Mouse (Mus musculus) right cerebral cortex, postnatal 25 days (tissue): ENCODE measurements around the gene Arl1.
"Not testable (repeated sequence)": the region's sequence is repeated elsewhere in the genome, so short reads cannot be mapped to it uniquely, and the experiment has no call there.

Experiments
- DNase-seq: peaks from one replicate; pipeline ENCODE4 v3.0.0; 2022

The Arl1 gene

DNA sequence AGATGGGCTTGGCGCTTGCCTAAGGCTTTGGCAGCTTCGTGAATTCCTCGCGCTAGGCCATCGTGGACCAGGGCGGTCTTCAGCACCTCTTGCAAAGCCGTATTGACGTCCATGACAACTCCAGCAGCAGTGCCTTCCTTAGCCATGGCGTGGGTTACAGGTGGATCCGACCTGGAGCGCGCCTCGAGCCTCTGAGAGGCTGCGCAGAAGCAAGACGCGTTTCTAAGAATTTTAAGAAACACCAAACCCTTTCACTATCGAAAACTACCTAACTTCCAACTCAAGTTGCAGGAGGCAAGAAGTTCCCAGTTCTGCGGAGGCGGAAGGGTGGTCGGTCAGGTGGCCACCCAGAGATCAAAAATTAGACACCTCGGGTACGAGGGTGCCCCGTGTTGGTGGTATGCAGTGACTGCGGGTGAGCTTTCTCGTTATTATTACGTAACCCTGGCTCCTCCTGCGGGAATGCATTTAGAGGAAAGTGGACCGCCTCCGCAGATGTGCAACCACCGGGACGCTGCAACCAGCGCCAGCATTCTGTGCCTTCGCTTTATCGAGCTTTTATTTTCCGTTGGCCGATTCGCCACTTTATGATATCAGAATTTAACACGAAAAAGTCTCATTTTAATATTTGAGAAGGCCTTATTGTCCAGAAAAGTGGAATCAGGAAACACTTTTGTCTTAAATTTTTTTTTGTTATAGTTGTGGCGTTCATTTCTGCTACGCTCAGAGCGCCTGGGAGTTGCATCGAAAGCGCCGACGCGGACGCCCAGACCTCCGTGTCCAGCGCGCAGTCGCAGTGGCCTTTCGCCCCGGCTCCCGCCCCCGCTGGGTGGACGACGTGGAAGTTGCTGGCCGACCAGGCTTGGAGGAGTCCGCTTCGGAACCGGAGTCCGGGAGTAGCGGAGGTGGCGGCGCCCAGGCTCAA is at the start of gene Arl1:
Gene Arl1 (plus strand): TSS at position 288 of the 925 bp plus-strand sequence.
- peak; percentile 92 for DNase-seq

DNA sequence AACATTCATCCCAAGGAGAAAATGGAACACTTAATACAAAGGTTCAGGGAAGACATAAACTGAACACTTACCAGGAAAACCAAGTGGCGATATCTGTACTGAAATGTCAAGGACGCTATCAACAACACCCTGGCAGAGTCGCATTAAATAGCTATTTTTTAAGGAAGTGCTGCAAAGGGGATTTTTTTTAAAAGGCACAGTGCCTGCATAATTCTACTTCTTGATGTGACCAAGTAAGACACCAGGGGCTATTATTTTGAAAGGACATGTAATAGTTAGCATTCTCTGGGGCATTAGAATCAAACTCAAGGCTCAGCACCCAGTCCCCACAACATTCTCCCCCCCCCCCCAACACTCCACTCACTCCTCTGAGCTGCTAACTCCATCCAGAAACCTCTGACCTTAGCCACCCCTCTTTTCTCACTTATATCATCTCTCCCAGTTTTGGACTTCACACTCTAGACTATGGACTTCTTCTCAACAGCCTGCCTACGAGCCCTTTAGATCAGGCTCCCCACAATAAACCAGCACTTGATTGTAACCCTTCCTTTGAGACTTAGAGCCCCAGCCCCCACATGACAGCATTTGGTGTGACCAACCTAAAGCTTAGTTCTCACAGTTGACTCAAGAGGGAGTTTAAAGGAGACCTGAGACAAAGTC is 47.6 kb upstream of the Arl1 start:
- DNase-seq, result no peak

DNA sequence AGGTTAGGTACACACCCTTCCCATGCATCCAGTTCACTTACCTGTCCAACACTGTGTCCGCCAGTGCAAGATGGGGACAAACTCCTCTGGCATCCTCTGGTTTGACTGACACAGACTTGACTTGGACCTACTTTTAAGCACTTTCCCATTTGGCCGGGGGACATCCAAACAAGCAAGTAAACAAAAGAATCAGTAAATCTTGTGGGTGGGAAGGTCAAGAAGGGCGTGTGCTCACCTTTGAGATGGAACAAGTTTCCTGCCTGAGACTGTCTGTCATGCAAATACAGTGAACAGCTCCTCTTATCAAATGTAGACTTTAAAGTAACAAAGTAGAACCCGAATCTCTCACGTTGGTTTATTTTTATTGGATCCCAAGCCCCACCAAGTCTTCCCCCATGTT is 45.7 kb upstream of the Arl1 start, which contains the start of gene Spic:
Gene Spic (minus strand): TSS at position 91 of the 400 bp plus-strand sequence.
- DNase-seq, result no peak

DNA sequence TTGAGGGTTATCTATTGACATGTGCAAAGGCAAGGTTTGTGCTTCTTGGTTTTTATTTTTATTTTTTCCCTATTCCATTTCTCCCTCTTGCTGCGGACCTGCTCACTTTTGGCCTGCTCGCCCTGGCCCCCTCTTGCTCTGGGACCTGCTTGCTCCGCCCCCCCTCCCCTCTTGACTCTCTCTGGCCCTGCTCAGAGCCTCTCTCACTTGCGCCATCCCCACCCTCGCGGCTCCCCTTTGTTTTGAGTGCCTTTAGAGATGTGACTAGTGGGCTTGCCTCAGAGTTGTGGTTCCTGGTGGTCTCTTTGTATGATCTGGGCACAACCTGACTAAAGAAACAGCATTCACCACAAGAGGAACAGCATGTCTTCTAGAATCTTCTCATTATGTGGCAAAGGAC is 29.7 kb upstream of the Arl1 start:
- no peak for DNase-seq

DNA sequence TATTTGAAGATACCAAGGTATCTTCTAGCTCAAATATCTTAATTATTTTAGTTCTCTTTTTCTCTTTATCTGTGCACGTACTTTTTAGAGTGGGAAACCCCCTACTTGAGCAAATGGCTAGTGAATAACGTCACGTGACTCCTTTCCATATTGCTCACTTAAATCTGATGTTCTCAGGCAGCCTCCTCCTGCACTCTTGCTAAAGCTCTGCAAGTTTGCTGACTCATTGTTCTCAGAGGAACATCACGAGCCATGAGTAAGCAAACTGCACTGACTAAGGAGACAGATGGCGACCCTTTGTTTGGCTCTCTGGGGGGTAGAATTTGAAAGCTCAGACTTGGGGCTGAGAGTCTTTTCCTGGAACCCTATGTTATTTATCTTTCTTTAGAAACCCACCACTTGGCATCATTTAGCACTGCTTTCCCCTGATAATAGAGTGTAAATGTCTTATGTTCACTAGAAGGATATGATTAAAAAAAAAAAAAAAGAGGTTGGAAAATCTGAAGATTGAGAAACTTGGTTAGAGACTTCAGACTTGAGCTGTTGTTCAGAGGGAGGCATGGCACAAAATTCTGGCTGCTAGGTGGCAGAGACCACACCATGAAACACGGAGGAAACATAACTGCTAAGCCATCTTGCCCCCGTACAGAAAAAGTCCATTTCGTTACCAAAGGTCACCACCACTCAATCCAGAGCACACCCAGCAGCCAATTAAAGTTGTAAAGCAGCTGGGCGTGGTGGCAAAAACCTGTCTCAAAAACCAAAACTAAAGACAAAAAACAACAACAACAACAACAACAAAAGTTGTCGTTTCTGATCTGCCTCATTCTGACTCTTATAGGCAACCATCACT is 21.8 kb upstream of the Arl1 start:
- DNase-seq, result peak; percentile 48

DNA sequence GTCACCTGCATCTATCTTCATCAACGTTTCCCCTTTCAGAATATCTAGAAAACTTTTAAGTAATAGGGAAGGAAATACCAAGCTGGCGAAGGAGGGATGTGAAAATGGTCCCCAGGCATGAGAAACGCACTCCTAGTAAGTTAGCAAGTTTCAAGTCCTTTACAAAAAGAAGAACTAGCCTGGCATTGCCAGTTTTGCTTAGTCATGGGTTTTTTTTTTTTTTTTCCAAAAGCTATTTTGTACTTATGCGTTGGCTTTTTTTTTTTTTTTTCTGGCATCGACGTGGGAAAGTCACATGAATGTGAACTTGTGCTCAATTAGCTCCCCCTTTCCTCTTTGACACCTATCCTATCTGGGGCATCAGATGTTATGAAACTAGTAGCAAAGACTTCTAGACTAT is 18.3 kb upstream of the Arl1 start:
- no peak for DNase-seq

DNA sequence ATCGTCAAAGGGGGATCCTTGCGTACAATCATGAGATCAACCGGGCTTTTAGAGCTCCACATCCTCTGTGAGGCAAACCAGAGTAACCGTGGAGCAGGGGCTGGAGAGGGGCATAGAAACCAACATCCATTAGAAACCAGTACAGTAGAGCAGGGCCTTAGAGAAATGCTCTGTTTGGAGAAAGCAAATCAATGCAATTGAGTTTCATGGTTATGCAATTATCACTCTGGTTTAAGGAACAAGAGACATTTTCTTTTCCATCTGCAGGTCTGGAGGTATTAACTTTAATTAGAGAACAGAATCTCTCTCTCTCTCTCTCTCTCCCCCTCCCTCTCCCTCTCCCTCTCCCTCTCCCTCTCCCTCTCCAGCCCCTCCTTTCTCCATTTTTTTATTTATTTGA is 15.9 kb upstream of the Arl1 start:
- DNase-seq, result no peak

DNA sequence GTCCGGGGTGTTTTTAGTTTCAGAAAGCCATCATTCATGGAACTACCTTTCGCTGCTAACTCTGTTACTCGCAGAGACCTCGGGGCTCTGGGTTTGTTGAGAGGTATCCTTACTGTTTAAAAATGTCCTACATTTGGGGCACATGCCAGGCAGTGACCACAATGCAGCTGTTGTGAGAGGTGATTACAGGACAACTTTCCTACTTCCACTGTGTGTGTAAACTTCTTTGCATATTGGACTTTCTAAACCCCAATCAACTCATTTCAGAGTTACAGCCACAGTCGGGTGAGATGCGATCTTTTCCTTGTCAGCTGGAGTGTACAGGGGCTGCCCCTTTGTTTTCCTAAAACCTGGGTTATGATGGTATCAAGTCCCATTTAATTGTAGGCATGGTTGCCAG is 15.0 kb upstream of the Arl1 start:
- DNase-seq, result no peak

DNA sequence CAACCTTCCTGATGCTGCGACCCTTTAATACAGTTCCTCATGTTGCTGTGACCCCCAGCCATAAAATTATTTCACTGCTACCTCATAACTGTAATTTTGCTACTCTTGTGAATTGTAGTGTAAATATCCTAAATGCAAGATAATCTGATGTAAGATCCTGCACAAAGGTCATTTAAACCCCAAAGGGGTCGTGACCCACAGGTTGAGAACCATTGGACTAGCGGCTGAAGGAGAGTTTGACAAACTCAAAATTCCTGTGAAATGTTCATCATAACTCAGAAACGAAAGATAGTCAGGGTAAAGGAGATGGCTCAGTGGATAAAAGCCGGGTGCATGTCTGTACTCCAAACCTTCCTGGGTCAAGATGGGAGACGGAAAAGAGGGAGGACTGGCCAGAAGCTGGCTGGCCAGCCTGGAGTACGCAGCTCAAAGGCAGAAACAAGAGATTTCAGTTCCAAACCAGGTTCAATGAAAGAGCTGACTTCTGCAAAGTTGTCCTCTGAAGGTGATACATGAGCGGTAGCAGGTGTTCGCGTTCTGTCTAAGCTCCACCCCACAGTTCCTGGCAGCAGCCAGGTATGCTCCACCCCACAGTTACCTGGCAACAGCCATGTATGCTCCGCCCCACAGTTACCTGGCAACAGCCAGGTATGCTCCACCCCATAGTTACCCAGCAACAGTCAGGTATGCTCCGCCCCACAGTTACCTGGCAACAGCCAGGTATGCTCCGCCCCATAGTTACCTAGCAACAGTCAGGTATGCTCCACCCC is 13.5 kb upstream of the Arl1 start:
- no peak for DNase-seq

DNA sequence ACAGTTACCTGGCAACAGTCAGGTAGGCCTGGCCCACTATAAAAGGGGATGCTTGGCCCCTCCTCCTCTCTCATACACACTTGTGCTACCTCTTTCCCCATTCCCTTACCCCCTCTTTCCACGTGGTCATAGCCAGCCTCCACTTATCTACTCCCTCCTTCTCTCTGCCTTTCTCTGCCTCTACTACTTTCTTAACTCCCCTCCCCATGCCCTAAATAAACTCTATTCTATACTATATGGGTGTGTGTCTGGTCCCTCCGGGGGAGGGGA is 13.0 kb upstream of the Arl1 start:
- no peak for DNase-seq

DNA sequence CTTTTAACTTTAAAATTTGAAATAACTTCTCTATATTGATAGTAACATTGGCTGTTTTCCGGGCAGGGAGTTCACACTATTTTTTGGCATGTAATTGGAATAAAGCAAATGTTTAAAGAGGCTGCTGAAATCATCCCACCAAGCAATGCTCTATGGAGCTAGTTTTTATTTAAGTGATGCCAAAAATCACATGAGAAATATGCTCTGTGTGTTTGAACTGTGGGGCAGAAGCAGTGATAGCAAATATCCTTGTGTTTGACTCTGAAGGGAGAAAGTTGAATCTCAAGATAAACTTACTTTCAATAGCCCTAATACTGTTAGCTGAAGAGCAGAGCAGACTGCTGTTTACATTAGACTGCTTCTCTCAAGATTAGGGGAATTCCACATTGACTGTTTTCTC is 11.0 kb upstream of the Arl1 start:
- no peak for DNase-seq

DNA sequence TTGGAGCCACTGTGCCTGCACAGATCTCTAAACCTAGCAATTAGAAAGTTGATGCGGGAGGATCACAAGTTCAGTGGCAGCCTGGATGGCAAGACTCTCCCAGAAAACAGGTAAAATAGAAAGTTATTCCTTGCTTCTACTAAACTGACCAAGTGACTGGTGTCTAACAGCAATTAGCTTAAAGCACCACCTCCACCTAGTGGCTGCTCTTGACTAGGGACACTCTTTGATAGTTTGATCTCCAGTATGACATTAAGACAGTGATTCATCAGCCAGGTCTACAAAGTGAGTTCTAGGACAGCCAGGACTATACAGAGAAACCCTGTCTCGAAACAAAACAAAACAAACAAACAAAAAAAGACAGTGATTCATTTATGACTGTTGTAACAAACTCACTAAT is 5.3 kb upstream of the Arl1 start:
- no peak for DNase-seq

DNA sequence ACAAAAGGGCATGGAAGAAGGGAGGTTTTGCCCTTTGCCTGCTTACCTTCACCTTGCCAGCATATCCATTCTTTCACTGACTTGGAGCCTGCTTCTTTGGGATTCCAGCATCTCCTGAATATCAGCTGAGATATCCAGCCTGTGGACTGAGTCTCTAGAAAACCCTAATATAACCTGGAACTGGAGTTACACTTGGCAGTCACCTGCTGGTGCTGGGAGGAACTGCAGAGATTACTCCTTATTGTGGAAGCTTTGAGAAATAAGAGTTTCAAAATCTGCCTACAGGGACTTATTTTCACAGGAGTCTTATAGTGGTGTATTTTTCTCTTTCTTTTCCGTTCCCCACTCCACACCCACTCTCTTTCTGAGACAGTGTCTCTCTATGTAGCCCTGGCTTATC is 3.5 kb upstream of the Arl1 start:
- peak; percentile 25 for DNase-seq

DNA sequence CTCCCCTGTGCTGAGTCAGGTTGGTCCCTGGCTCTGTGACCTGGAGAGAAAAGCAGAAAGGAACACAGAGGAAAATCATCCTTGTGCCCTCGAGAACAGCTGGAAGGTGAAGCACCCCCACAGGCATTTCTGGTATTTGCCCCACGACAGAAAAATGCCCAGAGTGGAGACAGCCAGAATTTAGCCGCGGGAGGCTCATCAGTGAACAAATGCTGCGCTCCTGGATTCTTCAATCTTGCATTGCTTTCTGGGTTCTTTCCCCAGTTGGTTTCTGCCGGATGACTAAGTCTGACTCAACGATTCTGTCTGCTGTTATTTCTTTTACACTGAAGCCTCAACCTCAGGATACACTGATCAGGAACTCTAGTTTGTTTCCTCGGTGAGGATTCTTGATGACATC is 2.5 kb upstream of the Arl1 start:
- DNase-seq, result no peak

DNA sequence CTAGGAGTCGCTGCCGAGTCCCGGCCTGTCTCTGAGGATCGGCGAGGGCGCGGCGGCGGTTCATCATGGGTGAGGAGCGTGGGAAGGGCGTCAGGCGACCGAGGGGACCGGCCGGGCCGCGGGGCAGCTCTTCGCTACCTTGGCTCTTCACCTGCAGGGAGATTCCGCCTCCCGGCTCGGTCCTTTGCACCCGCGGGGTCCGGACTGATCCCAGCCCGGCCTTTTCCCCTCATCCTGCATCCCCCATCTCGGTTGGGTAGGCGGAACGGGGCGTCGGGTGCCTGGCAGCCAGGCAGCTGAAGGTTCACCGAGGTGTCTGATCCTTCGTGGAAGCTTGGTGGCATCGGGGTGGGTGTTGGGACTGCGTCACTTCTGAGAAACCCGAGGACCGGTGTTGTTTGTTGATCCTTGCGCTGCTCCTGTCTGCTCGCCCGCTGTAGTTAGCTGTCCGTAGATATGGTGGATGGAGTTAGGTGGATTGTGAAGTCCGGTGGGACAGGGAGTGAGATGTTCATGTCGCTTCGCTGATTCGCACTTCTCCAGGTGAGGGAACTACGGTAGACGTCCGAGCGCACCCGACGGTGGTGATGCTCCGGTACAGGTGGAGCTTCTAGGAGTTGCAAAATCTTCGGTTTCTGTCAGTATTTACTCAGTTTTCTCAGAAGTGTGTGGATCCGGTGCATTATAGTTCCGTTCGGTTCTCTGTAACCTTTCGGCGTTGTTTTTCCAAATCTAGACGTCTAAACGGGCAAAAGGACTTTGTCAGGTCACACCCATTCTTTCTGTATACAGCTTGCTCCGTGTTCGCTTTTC is 1.0 kb downstream of the Arl1 start:
- no peak for DNase-seq

DNA sequence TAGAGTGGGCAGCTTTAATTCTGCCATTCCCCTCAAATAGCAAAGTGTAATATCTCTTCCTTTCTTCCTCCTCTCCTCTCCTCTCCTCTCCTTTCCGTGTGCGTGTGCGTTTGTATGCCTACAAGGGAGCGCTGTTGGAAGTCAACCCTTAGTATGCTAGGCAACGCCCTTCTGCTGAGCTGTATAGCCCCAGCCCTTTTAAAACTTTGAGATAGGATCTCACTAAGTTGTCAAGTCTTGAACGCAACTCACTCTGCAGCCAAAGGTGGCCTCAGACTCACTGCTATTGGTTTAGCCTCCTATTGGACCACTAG is 1.6 kb downstream of the Arl1 start:
- DNase-seq, result no peak

DNA sequence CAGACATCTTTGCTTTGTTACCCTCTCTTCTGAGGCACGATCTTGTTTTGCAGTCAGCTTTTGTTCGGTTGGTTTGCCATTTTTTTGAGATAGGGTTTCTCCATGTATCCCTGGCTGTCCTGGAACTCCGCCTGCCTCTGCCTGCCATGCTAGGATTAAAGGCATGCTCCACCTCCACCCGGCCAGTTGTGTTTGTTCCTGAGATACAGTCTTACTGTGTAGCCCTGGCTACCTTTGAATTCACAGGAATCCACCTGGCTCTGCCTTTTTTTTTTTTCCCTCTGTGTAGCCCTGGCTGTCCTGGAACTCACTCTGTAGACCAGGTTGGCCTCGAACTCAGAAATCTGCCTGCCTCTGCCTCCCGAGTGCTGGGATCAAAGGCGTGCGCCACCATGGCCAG is 8.4 kb downstream of the Arl1 start:
- not testable (repeated sequence) for DNase-seq

DNA sequence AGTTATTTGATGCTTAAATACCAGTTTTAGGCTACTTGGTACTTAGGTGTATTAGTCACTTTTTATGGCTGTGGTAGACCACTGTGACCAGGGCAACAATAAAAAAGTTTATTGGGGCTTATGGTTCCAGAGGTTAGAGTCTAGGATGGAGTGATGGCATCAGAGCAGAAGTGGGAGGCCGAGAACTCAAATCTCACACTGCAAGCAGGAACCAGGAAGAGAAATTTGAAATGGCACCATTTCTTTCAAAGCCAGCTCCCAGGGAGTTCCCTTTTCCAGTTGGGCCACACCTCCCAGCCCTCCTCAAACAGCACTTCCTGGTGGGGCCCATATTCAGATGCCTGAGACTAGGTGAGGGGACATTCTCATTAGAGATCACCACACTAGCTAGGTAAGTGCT is 9.2 kb downstream of the Arl1 start:
- no peak for DNase-seq

DNA sequence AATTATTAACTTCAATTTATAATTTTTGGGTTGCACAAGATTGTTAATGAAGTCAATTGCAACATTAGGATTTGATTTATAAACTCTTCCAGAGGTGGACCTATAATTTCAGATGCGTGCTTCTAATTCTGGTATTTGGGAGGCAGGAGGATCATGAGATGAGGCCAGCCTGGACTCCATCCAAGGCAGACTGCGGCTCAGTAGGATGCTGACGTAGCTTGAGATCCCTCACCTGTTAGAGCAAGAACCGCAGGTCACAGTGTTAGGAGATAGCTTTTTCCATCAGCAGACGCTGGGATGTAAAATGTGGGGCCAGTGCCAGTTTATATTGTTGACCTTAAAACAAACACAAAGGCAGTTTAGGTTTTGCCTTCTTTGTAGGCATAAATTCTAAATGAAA is 10.1 kb downstream of the Arl1 start:
- DNase-seq, result no peak

DNA sequence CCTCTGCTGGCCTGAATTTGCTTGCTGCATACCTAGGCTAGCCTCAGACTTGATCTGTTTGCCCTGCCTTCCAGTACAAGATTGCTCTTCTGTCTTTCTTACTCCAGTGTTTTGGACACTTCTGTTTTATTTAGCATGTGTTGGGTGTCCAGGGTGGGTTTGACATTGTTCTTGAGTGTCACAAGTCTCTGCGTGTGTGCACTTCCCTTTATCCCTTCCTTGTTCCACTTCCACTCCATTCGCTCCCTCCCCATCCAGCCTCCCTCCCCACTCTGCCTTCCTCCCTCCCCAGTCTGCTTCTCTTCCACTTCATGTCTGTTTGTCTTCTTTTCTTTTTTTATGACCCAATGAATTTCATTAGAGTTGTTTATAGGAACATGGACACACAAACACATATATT is 10.8 kb downstream of the Arl1 start:
- DNase-seq, result no peak

DNA sequence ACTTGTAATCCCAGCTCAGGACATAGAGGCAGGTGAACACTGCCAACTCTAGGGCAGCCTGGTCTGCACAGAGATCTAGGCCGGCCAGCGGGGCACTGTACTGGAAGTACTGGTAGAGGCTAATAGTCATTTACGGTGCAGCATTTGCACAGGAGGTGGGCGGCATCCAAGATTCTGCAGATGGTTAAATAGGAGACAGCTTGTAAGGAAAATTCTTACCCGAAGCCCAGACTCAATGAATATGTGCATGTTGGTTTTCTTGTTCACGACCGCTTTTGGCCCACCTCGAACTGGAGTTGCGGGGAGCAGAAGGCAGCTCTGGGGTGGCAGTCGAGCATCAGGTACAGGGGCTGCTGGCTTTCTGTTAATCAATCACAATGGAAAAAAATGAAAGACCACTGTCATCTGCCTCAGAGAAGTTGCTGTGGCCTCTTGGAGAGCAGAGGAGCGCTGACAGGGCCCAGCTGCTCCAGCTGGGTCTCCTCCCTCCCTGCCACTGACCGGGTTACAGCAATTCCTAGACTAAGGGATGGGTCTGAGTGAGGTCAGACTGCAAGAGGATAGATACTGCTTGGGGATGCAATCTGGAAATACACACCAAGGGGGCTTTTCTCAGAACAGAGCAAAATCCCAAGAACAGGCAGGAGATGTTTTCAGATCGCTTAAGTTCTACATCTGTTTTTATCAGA is 31.0 kb downstream of the Arl1 start:
- no peak for DNase-seq
